Mouse (Mus musculus) hindbrain, embryonic 14.5 days (tissue): ENCODE measurements around the gene Cmc4. TPM values are rescaled to one million over a fixed set of nuclear protein-coding genes. Genes with fewer than 3 reads are reported as not detected.

Experiments
- ATAC-seq: fragments of 200-750 bp; cut with Nextera tagmentation; 2 replicates; pipeline ENCODE4 v1.8.0; 2017; ENCODE audit warnings: moderate number of reproducible peaks, mild to moderate bottlenecking, moderate TSS enrichment, moderate library complexity; ENCODE audit not compliant: low FRiP score
- DNase-seq: peaks from one replicate; pipeline ENCODE4 v3.0.0-alpha.2; 2015; ENCODE audit warnings: low spot score
- H3K27ac ChIP-seq: fragments of 300-500 bp; sonication (generic); 2 replicates; pipeline ENCODE4 v1.5.1; 2014; ENCODE audit warnings: mild to moderate bottlenecking, moderate library complexity
- H3K27me3 ChIP-seq: fragments of 300-500 bp; sonication (generic); 2 replicates; pipeline ENCODE4 v1.6.1; 2014; ENCODE audit warnings: mild to moderate bottlenecking, low read length, mixed read lengths; ENCODE audit not compliant: control insufficient read depth, insufficient read depth
- H3K36me3 ChIP-seq: fragments of 300-500 bp; sonication (generic); replicated peaks from 2 replicates; pipeline ENCODE4 v1.6.1; 2014; ENCODE audit not compliant: control insufficient read depth, insufficient read depth
- H3K4me1 ChIP-seq: fragments of 300-500 bp; sonication (generic); replicated peaks from 2 replicates; pipeline ENCODE4 v1.6.1; 2014; ENCODE audit warnings: antibody characterized with exemption, low read length, mixed read lengths; ENCODE audit not compliant: control insufficient read depth, insufficient read depth
- H3K4me2 ChIP-seq: fragments of 300-500 bp; sonication (generic); replicated peaks from 2 replicates; pipeline ENCODE4 v1.6.1; 2014; ENCODE audit warnings: mild to moderate bottlenecking, moderate library complexity
- H3K4me3 ChIP-seq: fragments of 300-500 bp; sonication (generic); replicated peaks from 2 replicates; pipeline ENCODE4 v1.5.1; 2014; ENCODE audit warnings: mild to moderate bottlenecking, low read length
- H3K9ac ChIP-seq: fragments of 300-500 bp; sonication (generic); 2 replicates; pipeline ENCODE4 v1.6.1; 2014
- H3K9me3 ChIP-seq: fragments of 300-500 bp; sonication (generic); 2 replicates; pipeline ENCODE4 v1.6.1; 2016; ENCODE audit warnings: low read length; ENCODE audit not compliant: control insufficient read depth
- WGBS: fragments of 180-500 bp; shearing (Covaris S2); extraction: QIAGEN DNeasy Blood & Tissue Kit; methylation state at CpG from one replicate; pipeline ENCODE4 v1.1.7; 2014; 5-methylcytosine and 5-hydroxymethylcytosine counted together
- polyA plus RNA-seq: library from polyadenylated mRNA; unstranded; fragments of >200 nt; fragmentation: Nextera tagmentation; extraction: Ambion mirVana; gene quantifications from 2 replicates; pipeline ENCODE4 v1.2.1, GENCODE M21; 2014

The Cmc4 gene
- polyA plus RNA-seq, result 22.8 and 29.4 TPM in 2 replicates

GRCm38 (mm10) chrX:75415936-75416785 lies at the start of gene Cmc4, which contains the start of the genes Mtcp1 and Brcc3:
Gene Cmc4, minus strand, starts transcription at chrX:75416584.
Gene Mtcp1, minus strand, starts transcription at chrX:75416588.
Gene Brcc3, plus strand, starts transcription at chrX:75416628.
- Histone ChIP-seq H3K9ac (peak within 1 kb of the TSS; percentile 72), H3K9me3 (no peaks in the 10 kb centered on the region), H3K4me2 (peak within 1 kb of the TSS; percentile 56), H3K27ac (peak within 1 kb of the TSS; percentile 88), H3K36me3 (no peaks in the 10 kb centered on the region; the same call in 1 of the 2 replicates), H3K4me1 (peaks cover 3% of the 10 kb centered on the region; the same call in 1 of the 2 replicates), H3K4me3 (peak within 1 kb of the TSS; percentile 52), H3K27me3 (no peaks in the 10 kb centered on the region)
- DNase-seq (peak; percentile 81), ATAC-seq (peak; percentile 100)
- WGBS, result 16% methylated on average over 52 of the region's 52 CpGs

GRCm38 (mm10) chrX:75454597-75454996 lies 38.2 kb upstream of the Cmc4 start:
- H3K4me1 ChIP-seq, result no peaks in the 10 kb centered on the region
- no peak overlapping the region for H3K4me2 ChIP-seq
- ATAC-seq, result no peak
- H3K4me3 ChIP-seq, result no peak overlapping the region
- H3K36me3 ChIP-seq, result peaks cover 21% of the 10 kb centered on the region; the same call in 1 of the 2 replicates
- DNase-seq, result no peak
- no peak overlapping the region for H3K9ac ChIP-seq
- no peak overlapping the region for H3K27ac ChIP-seq
- WGBS, result 87% methylated on average over 1 of the region's 1 CpGs
- no peaks in the 10 kb centered on the region for H3K27me3 ChIP-seq
- no peaks in the 10 kb centered on the region for H3K9me3 ChIP-seq

- no peak overlapping the region for H3K4me2 ChIP-seq
- H3K36me3 ChIP-seq, result no peaks in the 10 kb centered on the region; the same call in 1 of the 2 replicates
- WGBS, result 89% methylated on average over 1 of the region's 1 CpGs
Measured at GRCm38 (mm10) chrX:75409711-75410110, 6.7 kb downstream of the Cmc4 start.

GRCm38 (mm10) chrX:75403350-75403749 lies 13.0 kb downstream of the Cmc4 start:
- 0 out of 2 replicates have a peak, but pooled peaks cover 8% of the 10 kb centered on the region for H3K36me3 ChIP-seq

More at GRCm38 (mm10) chrX:75409711-75410110, 6.7 kb downstream of the Cmc4 start:
- no peaks in the 10 kb centered on the region for H3K9me3 ChIP-seq
- H3K27ac ChIP-seq, result no peak overlapping the region
- DNase-seq (no peak), ATAC-seq (no peak)
- peaks cover 3% of the 10 kb centered on the region; the same call in 1 of the 2 replicates for H3K4me1 ChIP-seq
- no peak overlapping the region for H3K9ac ChIP-seq
- H3K4me3 ChIP-seq, result no peak overlapping the region
- no peaks in the 10 kb centered on the region for H3K27me3 ChIP-seq

GRCm38 (mm10) chrX:75402668-75403067 lies 13.7 kb downstream of the Cmc4 start:
- Histone ChIP-seq H3K4me3 (no peak overlapping the region), H3K4me2 (no peak overlapping the region), H3K9me3 (no peaks in the 10 kb centered on the region), H3K4me1 (no peaks in the 10 kb centered on the region), H3K27me3 (no peaks in the 10 kb centered on the region), H3K36me3 (0 out of 2 replicates have a peak, but pooled peaks cover 8% of the 10 kb centered on the region), H3K27ac (no peak overlapping the region), H3K9ac (no peak overlapping the region)
- ATAC-seq (no peak), DNase-seq (no peak)
- 67% methylated on average over 2 of the region's 2 CpGs for WGBS

More at GRCm38 (mm10) chrX:75403350-75403749, 13.0 kb downstream of the Cmc4 start:
- Histone ChIP-seq H3K4me3 (no peak overlapping the region), H3K9me3 (no peaks in the 10 kb centered on the region), H3K27me3 (no peaks in the 10 kb centered on the region), H3K4me1 (no peaks in the 10 kb centered on the region), H3K9ac (no peak overlapping the region), H3K27ac (no peak overlapping the region), H3K4me2 (no peak overlapping the region)
- DNase-seq (no peak), ATAC-seq (no peak)

- H3K36me3 ChIP-seq, result 0 out of 2 replicates have a peak, but pooled peaks cover 8% of the 10 kb centered on the region
- ATAC-seq, result no peak
- H3K4me3 ChIP-seq, result no peak overlapping the region
- no peaks in the 10 kb centered on the region for H3K9me3 ChIP-seq
- H3K27ac ChIP-seq, result no peak overlapping the region
- H3K27me3 ChIP-seq, result no peaks in the 10 kb centered on the region
- WGBS, result 86% methylated on average over 1 of the region's 1 CpGs
- no peak overlapping the region for H3K4me2 ChIP-seq
- no peak for DNase-seq
- H3K4me1 ChIP-seq, result no peaks in the 10 kb centered on the region
- H3K9ac ChIP-seq, result no peak overlapping the region
Measured at GRCm38 (mm10) chrX:75399471-75399870, 16.9 kb downstream of the Cmc4 start.

GRCm38 (mm10) chrX:75382195-75382771 lies 34.1 kb downstream of the Cmc4 start, which contains the start of the genes Fundc2 and F8:
Gene Fundc2, plus strand, starts transcription at chrX:75382399.
Gene F8, minus strand, starts transcription at chrX:75382615.
- H3K27ac ChIP-seq, result peak within 1 kb of the TSS; percentile 82
- H3K4me1 ChIP-seq, result no peaks in the 10 kb centered on the region
- H3K27me3 ChIP-seq, result no peaks in the 10 kb centered on the region
- H3K9me3 ChIP-seq, result no peaks in the 10 kb centered on the region
- H3K9ac ChIP-seq, result peak within 1 kb of the TSS; percentile 74
- ATAC-seq, result peak; percentile 97
- H3K4me2 ChIP-seq, result peak within 1 kb of the TSS; percentile 52
- peak; percentile 68 for DNase-seq
- H3K36me3 ChIP-seq, result no peaks in the 10 kb centered on the region
- peak within 1 kb of the TSS; percentile 57 for H3K4me3 ChIP-seq
- WGBS, result 16% methylated on average over 22 of the region's 25 CpGs

- no peaks in the 10 kb centered on the region for H3K36me3 ChIP-seq
- peak overlapping the region; percentile 74 for H3K9ac ChIP-seq
- H3K27me3 ChIP-seq, result no peaks in the 10 kb centered on the region
- peak overlapping the region; percentile 57 for H3K4me3 ChIP-seq
- 0 out of 2 replicates have a peak overlapping the region, but pooled peaks have one; percentile 82 for H3K27ac ChIP-seq
- 0 out of 2 replicates have a peak, but pooled peaks have one; percentile 25 for ATAC-seq
- no peaks in the 10 kb centered on the region for H3K9me3 ChIP-seq
- DNase-seq, result no peak
- H3K4me1 ChIP-seq, result no peaks in the 10 kb centered on the region
- WGBS, result 62% methylated on average over 5 of the region's 5 CpGs
- peak overlapping the region; percentile 52 for H3K4me2 ChIP-seq
Measured at GRCm38 (mm10) chrX:75381699-75382098, 34.7 kb downstream of the Cmc4 start.

GRCm38 (mm10) chrX:75381176-75381575 lies 35.2 kb downstream of the Cmc4 start:
- Histone ChIP-seq H3K27me3 (no peaks in the 10 kb centered on the region), H3K9me3 (no peaks in the 10 kb centered on the region), H3K4me2 (no peak overlapping the region), H3K4me3 (no peak overlapping the region), H3K36me3 (no peaks in the 10 kb centered on the region), H3K4me1 (no peaks in the 10 kb centered on the region), H3K9ac (no peak overlapping the region), H3K27ac (no peak overlapping the region)
- DNase-seq (no peak), ATAC-seq (no peak)
- WGBS, result 94% methylated on average over 1 of the region's 1 CpGs
